Comparison of ENCODE assay signal across 31 mouse cellular contexts in genomic region chr17:8240517-8240916, GRCm38 (mm10). TPM values are rescaled to one million over a fixed set of nuclear protein-coding genes. Genes with fewer than 3 reads are reported as not detected.
DNase-seq lines count a peak whose midpoint lies in the region; ATAC-seq and TF ChIP-seq lines count a peak whose summit lies in the region.
"Had no signal": no experiment of that assay in that cellular context is flagged by ENCODE, and none has a peak within 500 bp of the region (broad histone marks: within the 10 kb centered on the region; RNA-seq: fewer than 3 reads in every experiment).

No protein-coding gene starts in this region.

- H3K27ac ChIP-seq in layer of hippocampus, adult 2 months, result 0 out of 2 replicates have a peak overlapping the region, but pooled peaks have one; percentile 82
- H3K27ac ChIP-seq in CH12.LX (ENCODE audit: insufficient read depth, low read depth), result no peak overlapping the region
- no peak overlapping the region for H3K27ac ChIP-seq in lung, postnatal 0 days (ENCODE audit: low read length)
- no peak overlapping the region for H3K27ac ChIP-seq in heart, embryonic 12.5 days (ENCODE audit: poor library complexity, severe bottlenecking)
- H3K27ac ChIP-seq: embryonic facial prominence, embryonic 10.5 days; embryonic facial prominence, embryonic 13.5 days; forebrain, embryonic 12.5 days; forebrain, embryonic 15.5 days; heart, embryonic 10.5 days; hindbrain, embryonic 12.5 days; hindbrain, embryonic 15.5 days had no signal

- H3K36me3 ChIP-seq in CH12.LX (replicated peaks in 1 of 2; ENCODE audit: control insufficient read depth in 1 of 2, insufficient read depth in 1 of 2, low read length in 1 of 2), result no peaks in the 10 kb centered on the region
- H3K36me3 ChIP-seq in lung, postnatal 0 days (ENCODE audit: insufficient read depth, low read length), result no peaks in the 10 kb centered on the region
- H3K36me3 ChIP-seq in heart, embryonic 12.5 days, result no peaks in the 10 kb centered on the region
- H3K36me3 ChIP-seq: embryonic facial prominence, embryonic 10.5 days; embryonic facial prominence, embryonic 13.5 days; forebrain, embryonic 12.5 days; forebrain, embryonic 15.5 days; heart, embryonic 10.5 days; hindbrain, embryonic 12.5 days; hindbrain, embryonic 15.5 days had no signal

- peaks cover 7% of the 10 kb centered on the region for H3K9me3 ChIP-seq in CH12.LX (replicated peaks; ENCODE audit: low read length)
- no peaks in the 10 kb centered on the region for H3K9me3 ChIP-seq in lung, postnatal 0 days (ENCODE audit: low read length)
- H3K9me3 ChIP-seq in heart, embryonic 12.5 days (replicated peaks), result no peaks in the 10 kb centered on the region
- H3K9me3 ChIP-seq: embryonic facial prominence, embryonic 10.5 days; embryonic facial prominence, embryonic 13.5 days; forebrain, embryonic 12.5 days; forebrain, embryonic 15.5 days; heart, embryonic 10.5 days; hindbrain, embryonic 12.5 days; hindbrain, embryonic 15.5 days had no signal

- no peaks in the 10 kb centered on the region for H3K79me2 ChIP-seq in CH12.LX (replicated peaks; ENCODE audit: control insufficient read depth, extremely low read depth, insufficient read depth, poor library complexity, severe bottlenecking)

- H3K4me2 ChIP-seq in CH12.LX (ENCODE audit: insufficient read depth, low read depth, poor library complexity, severe bottlenecking), result no peak overlapping the region
- no peak overlapping the region for H3K4me2 ChIP-seq in lung, postnatal 0 days (replicated peaks; ENCODE audit: low read depth, low read length)
- H3K4me2 ChIP-seq in heart, embryonic 12.5 days, result no peak overlapping the region
- H3K4me2 ChIP-seq: embryonic facial prominence, embryonic 13.5 days; forebrain, embryonic 12.5 days; forebrain, embryonic 15.5 days; hindbrain, embryonic 12.5 days; hindbrain, embryonic 15.5 days had no signal

- TF ChIP-seq POLR2A in CH12.LX (IDR thresholded peaks at IDR 0.05; ENCODE audit: low read depth, low read length), result no peak

- TF ChIP-seq RAD21 in CH12.LX (IDR thresholded peaks at IDR 0.05; ENCODE audit: low read depth, low read length), result no peak

- dilution Hi-C loops in CH12.LX (cut with MboI; ENCODE audit: extremely low pct_ligation_motif_present, extremely low pct_unique_long_range_greater_than_20kb, low sequenced_read_pairs), result no loop called here

- peaks cover 34 to 96% of the 10 kb centered on the region in 2 experiments for H3K4me1 ChIP-seq in CH12.LX (ENCODE audit: control insufficient read depth in 1 of 2, insufficient read depth in 2 of 2)
- no peaks in the 10 kb centered on the region for H3K4me1 ChIP-seq in lung, postnatal 0 days (ENCODE audit: insufficient read depth, low read depth, low read length)
- H3K4me1 ChIP-seq in heart, embryonic 12.5 days (replicated peaks), result no peaks in the 10 kb centered on the region
- H3K4me1 ChIP-seq: embryonic facial prominence, embryonic 10.5 days; embryonic facial prominence, embryonic 13.5 days; forebrain, embryonic 12.5 days; forebrain, embryonic 15.5 days; heart, embryonic 10.5 days; hindbrain, embryonic 12.5 days; hindbrain, embryonic 15.5 days had no signal

- ATAC-seq in inflammation-experienced regulatory T-cells, adult 6 months, result peak; percentile 47
- no peak for ATAC-seq in lung, postnatal 0 days
- ATAC-seq in heart, embryonic 12.5 days (ENCODE audit: insufficient number of reproducible peaks, low FRiP score), result no peak
- ATAC-seq: forebrain, embryonic 15.5 days had no signal

- in situ Hi-C loops in CH12.LX (cut with MboI; ENCODE audit: low pct_ligation_motif_present, low pct_unique_long_range_greater_than_20kb, low sequenced_read_pairs), result no loop called here

- TF ChIP-seq CTCF in layer of hippocampus, adult 2 months (conservative IDR thresholded peaks at IDR 0.05), result no peak
- TF ChIP-seq CTCF in CH12.LX (conservative IDR thresholded peaks at IDR 0.05 in 1 of 2, IDR thresholded peaks at IDR 0.05 in 1 of 2; ENCODE audit: low read depth in 2 of 2, low read length in 2 of 2), result no peak
- no peak for TF ChIP-seq CTCF in lung, postnatal 0 days (IDR thresholded peaks at IDR 0.05)

- no peak for DNase-seq in layer of hippocampus, adult 2 months (ENCODE audit: low spot score in 2 of 2)
- no peak for DNase-seq in layer of hippocampus, postnatal 10 days (ENCODE audit: low spot score in 2 of 2)
- DNase-seq in thymus, postnatal 36 days, result peak; percentile 11 to 34
- DNase-seq in thymus, postnatal 25 days, result no peak
- DNase-seq in CH12.LX (ENCODE audit: extremely low read depth), result no peak
- no peak for DNase-seq in lung, postnatal 0 days (ENCODE audit: low spot score)
- DNase-seq: adrenal gland, adult 2 months; adrenal gland, postnatal 25 days; cerebellum, adult 11-12 months; cerebellum, adult 8-10 months; cerebellum, postnatal 10 days; cerebellum, postnatal 36 days; embryo, embryonic 11 days; gastrocnemius, postnatal 25 days; heart, adult 18-20 months had no signal

- no peak for TF ChIP-seq EP300 in CH12.LX (IDR thresholded peaks at IDR 0.05; ENCODE audit: low read length)
- TF ChIP-seq EP300 in lung, postnatal 0 days (IDR thresholded peaks at IDR 0.05), result no peak

- no peak overlapping the region for H3K9ac ChIP-seq in CH12.LX (ENCODE audit: insufficient read depth, low read depth)
- H3K9ac ChIP-seq in lung, postnatal 0 days (replicated peaks; ENCODE audit: low read depth), result no peak overlapping the region
- H3K9ac ChIP-seq in heart, embryonic 12.5 days, result no peak overlapping the region
- H3K9ac ChIP-seq: embryonic facial prominence, embryonic 13.5 days; forebrain, embryonic 12.5 days; forebrain, embryonic 15.5 days; hindbrain, embryonic 12.5 days; hindbrain, embryonic 15.5 days had no signal

- H3K27me3 ChIP-seq in CH12.LX (replicated peaks), result no peaks in the 10 kb centered on the region
- H3K27me3 ChIP-seq in lung, postnatal 0 days (replicated peaks; ENCODE audit: insufficient read depth, low read length), result no peaks in the 10 kb centered on the region
- peaks cover 18% of the 10 kb centered on the region for H3K27me3 ChIP-seq in heart, embryonic 12.5 days (replicated peaks)
- H3K27me3 ChIP-seq: embryonic facial prominence, embryonic 13.5 days; forebrain, embryonic 12.5 days; forebrain, embryonic 15.5 days; hindbrain, embryonic 12.5 days; hindbrain, embryonic 15.5 days had no signal

- no peak overlapping the region for H3K4me3 ChIP-seq in layer of hippocampus, adult 2 months
- no peak overlapping the region for H3K4me3 ChIP-seq in CH12.LX (replicated peaks in 1 of 3; ENCODE audit: low read depth in 2 of 3, low read length in 2 of 3, poor library complexity in 1 of 3)
- H3K4me3 ChIP-seq in lung, postnatal 0 days (ENCODE audit: low read depth, low read length), result no peak overlapping the region
- no peak overlapping the region for H3K4me3 ChIP-seq in heart, embryonic 12.5 days
- H3K4me3 ChIP-seq: embryonic facial prominence, embryonic 10.5 days; embryonic facial prominence, embryonic 13.5 days; erythroblast, embryonic 14.5 days; forebrain, embryonic 12.5 days; forebrain, embryonic 15.5 days; heart, embryonic 10.5 days; hindbrain, embryonic 12.5 days; hindbrain, embryonic 15.5 days had no signal

- 61% methylated on average over 4 of the region's 4 CpGs for WGBS in lung, postnatal 0 days
- WGBS in heart, embryonic 12.5 days, result 72% methylated on average over 4 of the region's 4 CpGs

TF ChIP-seq in CH12.LX, 34 proteins besides CTCF, POLR2A, EP300 and RAD21:
- TF ChIP-seq NRF1 (IDR thresholded peaks at IDR 0.05; ENCODE audit: low read depth, low read length) (no peak), CHD2 (IDR thresholded peaks at IDR 0.05; ENCODE audit: low read length) (peak; percentile 73)
TF ChIP-seq in CH12.LX: peak in this region for 1.

RNA-seq across cellular contexts. Expression of gene Ccr6, which starts 4.7 kb away (rescaled TPM):
- under 1 TPM in 1 of 2 experiments, not detected in 1; 0.31 TPM for total RNA-seq in layer of hippocampus, adult 2 months (2021)
- total RNA-seq in layer of hippocampus, postnatal 10 days (2021), result under 1 TPM in 1 of 2 experiments, not detected in 1; 0.27 TPM
- total RNA-seq in CH12.LX (2012; rRNA removed) (1.5 and 1.8 TPM in 2 replicates), CH12.LX (2014; rRNA removed) (4.1 and 5.2 TPM in 2 replicates)
- 8.0 TPM in 2 replicates for polyA plus RNA-seq in CH12.LX (2012; ENCODE audit: insufficient read length, low read depth)
- polyA plus RNA-seq in inflammation-experienced regulatory T-cells, adult 6 months (2017; shearing (Covaris generic)), result 100 to 1,000 TPM in 2 of 3 experiments, 10 to 100 TPM in 1; 42.1 to 112 (median 100) TPM
- polyA plus RNA-seq in lung, postnatal 0 days (2015; fragmentation: Nextera tagmentation; extraction: Ambion mirVana), result 0.38 and 0.56 TPM in 2 replicates
- not detected in 2 replicates for polyA plus RNA-seq in heart, embryonic 12.5 days (2016; fragmentation: Nextera tagmentation; extraction: Ambion mirVana)
- total RNA-seq: adrenal gland, adult 2 months; adrenal gland, postnatal 25 days; gastrocnemius, adult 8-10 months; gastrocnemius, postnatal 25 days; heart, postnatal 25 days; hematopoietic stem cell, adult 5-6 weeks had no signal
- polyA plus RNA-seq: brain, embryonic 14.5 days; embryonic facial prominence, embryonic 10.5 days; embryonic facial prominence, embryonic 13.5 days; erythroblast, embryonic 14.5 days; forebrain, embryonic 12.5 days; forebrain, embryonic 15.5 days; heart, embryonic 10.5 days; heart, embryonic 14.5 days; heart, postnatal 0 days; hindbrain, embryonic 12.5 days; hindbrain, embryonic 15.5 days had no signal

RNA-seq across cellular contexts. Expression of gene Mpc1, which starts 42.2 kb away (rescaled TPM):
- 100 to 1,000 TPM; 138 to 143 TPM for total RNA-seq in layer of hippocampus, adult 2 months (2021)
- 100 to 1,000 TPM; 147 to 163 TPM for total RNA-seq in layer of hippocampus, postnatal 10 days (2021)
- 60.4 and 66.7 TPM in 2 replicates for total RNA-seq in CH12.LX (2012; rRNA removed)
- total RNA-seq in CH12.LX (2014; rRNA removed), result 232 and 250 TPM in 2 replicates
- 75.4 and 77.4 TPM in 2 replicates for polyA plus RNA-seq in CH12.LX (2012; ENCODE audit: insufficient read length, low read depth)
- 100 to 1,000 TPM; 178 to 199 (median 188) TPM for polyA plus RNA-seq in inflammation-experienced regulatory T-cells, adult 6 months (2017; shearing (Covaris generic))
- polyA plus RNA-seq in lung, postnatal 0 days (2015; fragmentation: Nextera tagmentation; extraction: Ambion mirVana), result 283 and 288 TPM in 2 replicates
- 164 and 166 TPM in 2 replicates for polyA plus RNA-seq in heart, embryonic 12.5 days (2016; fragmentation: Nextera tagmentation; extraction: Ambion mirVana)

Comparison
In these comparisons a context has a peak if more than half of its experiments do, and no peak if none do; other contexts are left out.
1. DNase-seq: peak in thymus, postnatal 36 days (2 of 2); none in layer of hippocampus, adult 2 months (0 of 2), layer of hippocampus, postnatal 10 days (0 of 2), thymus, postnatal 25 days (single experiment), CH12.LX (single experiment) and lung, postnatal 0 days (single experiment).